Comparison of ENCODE assay signal across 15 mouse cellular contexts in genomic region chr8:56784441-56784840, GRCm38 (mm10).
"Had no signal": no experiment of that assay in that cellular context is flagged by ENCODE, and none has a peak within 500 bp of the region (broad histone marks: within the 10 kb centered on the region; RNA-seq: fewer than 3 reads in every experiment).

No protein-coding gene starts in this region.

- H3K4me2 ChIP-seq: limb, embryonic 12.5 days; liver, embryonic 13.5 days; midbrain, embryonic 12.5 days; neural tube, embryonic 13.5 days; stomach, embryonic 15.5 days had no signal

- H3K27ac ChIP-seq: kidney, postnatal 0 days; layer of hippocampus, adult 2 months; limb, embryonic 12.5 days; liver, embryonic 13.5 days; midbrain, embryonic 12.5 days; neural tube, embryonic 13.5 days; stomach, embryonic 15.5 days had no signal

- H3K4me3 ChIP-seq: layer of hippocampus, adult 2 months; limb, embryonic 12.5 days; liver, embryonic 13.5 days; midbrain, embryonic 12.5 days; neural tube, embryonic 13.5 days; stomach, embryonic 15.5 days had no signal

- H3K27me3 ChIP-seq: limb, embryonic 12.5 days; liver, embryonic 13.5 days; midbrain, embryonic 12.5 days; neural tube, embryonic 13.5 days; stomach, embryonic 15.5 days had no signal

- ATAC-seq: liver, postnatal 0 days; midbrain, embryonic 16.5 days had no signal

- H3K9ac ChIP-seq: limb, embryonic 12.5 days; liver, embryonic 13.5 days; liver, postnatal 0 days; midbrain, embryonic 12.5 days; neural tube, embryonic 13.5 days; stomach, embryonic 15.5 days had no signal

- H3K9me3 ChIP-seq: limb, embryonic 12.5 days; liver, embryonic 13.5 days; midbrain, embryonic 12.5 days; neural tube, embryonic 13.5 days; stomach, embryonic 15.5 days had no signal

- H3K36me3 ChIP-seq: limb, embryonic 12.5 days; liver, embryonic 13.5 days; midbrain, embryonic 12.5 days; neural tube, embryonic 13.5 days; stomach, embryonic 15.5 days had no signal

- H3K4me1 ChIP-seq: limb, embryonic 12.5 days; liver, embryonic 13.5 days; midbrain, embryonic 12.5 days; neural tube, embryonic 13.5 days; stomach, embryonic 15.5 days had no signal

- DNase-seq: kidney, postnatal 36 days; liver; liver, embryonic 13.5 days; liver, postnatal 0 days; retina, postnatal 1 day; right cerebral cortex, postnatal 4 days; spleen, adult 18-20 months; thymus, postnatal 4 days had no signal
